Mouse (Mus musculus): ENCODE measurements at regions not wholly inside any gene's neighbourhood (a gene's known extent, or its start where the extent isn't known, plus 50 kb on each side); places are given as distances from the start of the nearest gene placed in this dataset.

DNA sequence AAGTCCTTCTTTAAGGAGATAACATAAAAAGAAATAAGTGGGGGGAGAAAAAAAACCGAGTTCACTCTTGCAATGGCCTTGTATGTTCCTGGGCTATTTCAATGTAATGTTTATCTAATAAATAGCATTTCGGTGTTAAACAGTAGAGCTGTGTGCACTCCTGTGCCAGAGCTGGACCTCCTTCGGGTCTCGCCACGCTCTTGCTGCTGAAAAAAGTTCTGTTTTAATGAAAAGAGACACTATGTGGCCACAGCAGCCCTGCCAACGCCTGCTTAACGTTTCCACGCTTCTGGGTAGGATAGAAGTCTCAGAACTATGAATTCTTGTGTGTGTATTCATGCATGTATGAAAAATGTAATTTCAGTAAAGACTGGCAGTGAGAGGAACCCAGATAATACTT lies 50.3 kb upstream of the Prickle1 start:
- Histone ChIP-seq H3K9ac (no peak overlapping the region), H3K27ac (ENCODE audit: low read depth, low read length) (no peak overlapping the region), H3K36me3 (ENCODE audit: insufficient read depth) (no peaks in the 10 kb centered on the region), H3K4me2 (ENCODE audit: low read depth) (no peak overlapping the region), H3K27me3 (ENCODE audit: insufficient read depth, low read length) (no peaks in the 10 kb centered on the region), H3K9me3 (ENCODE audit: low read length) (no peaks in the 10 kb centered on the region), H3K4me1 (ENCODE audit: insufficient read depth) (0 out of 2 replicates have a peak, but pooled peaks cover 3% of the 10 kb centered on the region), H3K4me3 (ENCODE audit: low read depth, low read length) (no peak overlapping the region)
- DNase-seq (no peak), ATAC-seq (no peak)
- TF ChIP-seq CTCF (IDR thresholded peaks at IDR 0.05; ENCODE audit: low read depth): no peak
- WGBS: 80% methylated on average over 8 of the region's 8 CpGs

All from forebrain, postnatal 0 days (tissue).